Mouse (Mus musculus): Measurements from ENCODE around the gene Scaf11. TPM values are rescaled to one million over a fixed set of nuclear protein-coding genes. Genes with fewer than 3 reads are reported as not detected.

Scaf11 gene
- polyA plus RNA-seq, 1 experiment from 2014 or later = 87.2 TPM

DNA sequence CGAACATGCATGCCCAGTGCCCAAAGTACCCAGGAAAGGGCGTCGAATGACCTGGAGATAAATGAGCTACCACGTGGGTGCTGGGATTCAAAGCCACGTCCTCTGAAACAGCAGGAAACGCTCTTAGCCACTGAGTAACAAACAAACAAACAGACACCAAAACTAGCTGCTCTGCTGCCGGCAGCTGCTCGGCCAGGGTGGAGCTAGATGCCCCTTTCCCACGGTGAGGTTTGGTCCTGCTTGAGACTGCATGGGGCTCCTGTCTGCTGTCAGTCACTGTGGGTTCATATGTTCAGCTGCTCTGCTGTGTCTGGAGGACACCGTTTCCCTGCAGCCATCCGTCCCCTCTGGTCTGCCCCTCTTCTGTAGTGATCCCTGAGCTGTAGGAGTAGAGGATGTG is 78.4 kb downstream of the Scaf11 start:
- H3K27me3 ChIP-seq = no peaks in the 10 kb centered on the region
- WGBS = 88% methylated on average over 11 of the region's 11 CpGs
- H3K36me3 ChIP-seq = peaks cover 50% of the 10 kb centered on the region
- H3K4me2 ChIP-seq = no peak overlapping the region
- no peaks in the 10 kb centered on the region for H3K9me3 ChIP-seq
- ATAC-seq (ENCODE audit: insufficient number of reproducible peaks, low FRiP score, low TSS enrichment, low read depth) = no peak
- no peak overlapping the region for H3K27ac ChIP-seq
- no peak overlapping the region for H3K4me3 ChIP-seq
- H3K4me1 ChIP-seq = peaks cover 4% of the 10 kb centered on the region; the same call in 1 of the 2 replicates
- H3K9ac ChIP-seq = no peak overlapping the region

GRCm38 (mm10) chr15:96377701-96378100 is 82.9 kb downstream of the Scaf11 start:
- H3K27me3 ChIP-seq = no peaks in the 10 kb centered on the region
- peaks cover 13% of the 10 kb centered on the region for H3K4me1 ChIP-seq
- ATAC-seq (ENCODE audit: insufficient number of reproducible peaks, low FRiP score, low TSS enrichment, low read depth) = no peak
- no peak overlapping the region for H3K4me3 ChIP-seq
- H3K36me3 ChIP-seq = peaks cover 26% of the 10 kb centered on the region
- H3K9me3 ChIP-seq = no peaks in the 10 kb centered on the region
- H3K27ac ChIP-seq = no peak overlapping the region; the same call in 1 of the 2 replicates
- no peak overlapping the region for H3K9ac ChIP-seq
- no peak overlapping the region for H3K4me2 ChIP-seq
- 76% methylated on average over 7 of the region's 7 CpGs for WGBS

GRCm38 (mm10) chr15:96377263-96377662 is 83.4 kb downstream of the Scaf11 start:
- peaks cover 13% of the 10 kb centered on the region for H3K4me1 ChIP-seq
- no peak overlapping the region for H3K9ac ChIP-seq
- H3K27ac ChIP-seq = peak overlapping the region; percentile 35; the same call in 1 of the 2 replicates
- no peak overlapping the region for H3K4me3 ChIP-seq
- ATAC-seq (ENCODE audit: insufficient number of reproducible peaks, low FRiP score, low TSS enrichment, low read depth) = no peak; the same call in 1 of the 2 replicates
- no peak overlapping the region for H3K4me2 ChIP-seq
- H3K27me3 ChIP-seq = no peaks in the 10 kb centered on the region
- peaks cover 26% of the 10 kb centered on the region for H3K36me3 ChIP-seq
- no peaks in the 10 kb centered on the region for H3K9me3 ChIP-seq
- WGBS = 43% methylated on average over 5 of the region's 5 CpGs

DNA sequence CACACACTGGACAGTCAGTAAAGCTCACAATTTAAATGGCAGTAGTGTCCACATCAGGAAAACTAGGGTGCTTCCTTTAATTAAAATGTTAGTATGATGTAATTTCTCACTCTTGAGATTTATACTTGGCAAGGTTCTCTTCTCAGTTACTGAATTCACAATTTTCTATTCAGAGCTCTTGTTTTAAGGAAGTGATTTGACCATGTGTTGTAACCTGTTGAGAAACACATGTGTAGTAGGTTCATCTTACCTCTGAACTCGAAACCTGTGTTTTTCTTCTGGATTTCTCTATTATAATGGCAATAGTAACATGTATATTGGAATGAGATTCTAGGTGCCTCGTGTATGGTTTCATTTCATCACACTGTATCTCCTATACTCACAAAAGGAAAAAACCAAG is 84.4 kb downstream of the Scaf11 start:
- Histone ChIP-seq H3K4me1 (peaks cover 13% of the 10 kb centered on the region), H3K36me3 (peaks cover 31% of the 10 kb centered on the region), H3K4me2 (no peak overlapping the region), H3K4me3 (no peak overlapping the region), H3K9ac (no peak overlapping the region), H3K27me3 (no peaks in the 10 kb centered on the region), H3K9me3 (no peaks in the 10 kb centered on the region), H3K27ac (no peak overlapping the region)
- WGBS = 85% methylated on average over 2 of the region's 2 CpGs
- ATAC-seq (ENCODE audit: insufficient number of reproducible peaks, low FRiP score, low TSS enrichment, low read depth) = no peak

- 85% methylated on average over 5 of the region's 5 CpGs for WGBS
- H3K27me3 ChIP-seq = no peaks in the 10 kb centered on the region
- H3K4me3 ChIP-seq = no peak overlapping the region
- H3K9ac ChIP-seq = no peak overlapping the region
- H3K36me3 ChIP-seq = peaks cover 43% of the 10 kb centered on the region
- H3K9me3 ChIP-seq = no peaks in the 10 kb centered on the region
- H3K27ac ChIP-seq = no peak overlapping the region
- ATAC-seq (ENCODE audit: insufficient number of reproducible peaks, low FRiP score, low TSS enrichment, low read depth) = no peak
- peaks cover 13% of the 10 kb centered on the region for H3K4me1 ChIP-seq
- no peak overlapping the region for H3K4me2 ChIP-seq
Observed at GRCm38 (mm10) chr15:96373161-96373560, 87.5 kb downstream of the Scaf11 start.

DNA sequence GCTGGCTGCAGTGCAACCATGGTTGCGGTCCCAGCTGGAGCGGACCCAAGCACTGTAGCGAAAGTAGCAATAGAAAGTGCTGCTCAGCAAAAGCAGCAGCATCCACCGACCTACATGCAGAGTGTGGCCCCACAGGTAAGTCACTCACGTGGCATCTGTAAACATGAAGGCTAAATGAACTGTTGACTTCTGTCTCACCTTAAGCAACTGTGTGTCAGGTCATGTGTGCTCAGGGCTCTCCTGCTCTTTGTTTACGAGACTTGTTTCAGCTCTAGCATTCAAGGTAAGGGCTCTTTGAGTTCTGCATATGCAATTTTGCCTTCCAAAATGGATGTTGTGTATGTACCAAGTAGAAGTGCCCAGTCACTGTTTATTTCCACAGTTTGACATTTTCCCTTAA is 88.0 kb downstream of the Scaf11 start:
- no peak overlapping the region for H3K4me2 ChIP-seq
- no peaks in the 10 kb centered on the region for H3K9me3 ChIP-seq
- no peak overlapping the region for H3K4me3 ChIP-seq
- ATAC-seq (ENCODE audit: insufficient number of reproducible peaks, low FRiP score, low TSS enrichment, low read depth) = no peak
- peaks cover 11% of the 10 kb centered on the region for H3K4me1 ChIP-seq
- H3K9ac ChIP-seq = no peak overlapping the region
- H3K27me3 ChIP-seq = no peaks in the 10 kb centered on the region
- H3K27ac ChIP-seq = no peak overlapping the region
- H3K36me3 ChIP-seq = peaks cover 49% of the 10 kb centered on the region
- 92% methylated on average over 6 of the region's 6 CpGs for WGBS

DNA sequence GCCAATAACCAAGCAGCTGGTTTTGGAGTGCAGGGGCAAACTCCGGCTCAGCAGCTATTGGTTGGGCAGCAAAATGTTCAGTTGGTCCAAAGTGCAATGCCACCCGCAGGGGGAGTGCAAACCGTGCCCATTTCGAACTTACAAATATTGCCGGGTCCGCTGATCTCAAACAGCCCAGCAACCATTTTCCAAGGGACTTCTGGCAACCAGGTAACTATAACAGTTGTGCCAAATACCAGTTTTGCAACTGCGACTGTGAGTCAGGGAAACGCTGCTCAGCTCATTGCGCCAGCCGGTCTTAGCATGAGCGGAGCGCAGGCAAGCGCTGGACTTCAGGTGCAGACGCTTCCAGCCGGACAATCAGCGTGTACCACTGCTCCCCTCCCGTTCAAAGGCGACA is 89.3 kb downstream of the Scaf11 start:
- H3K36me3 ChIP-seq = peaks cover 56% of the 10 kb centered on the region
- no peaks in the 10 kb centered on the region for H3K9me3 ChIP-seq
- no peak overlapping the region for H3K27ac ChIP-seq
- no peak for ATAC-seq (ENCODE audit: insufficient number of reproducible peaks, low FRiP score, low TSS enrichment, low read depth)
- no peak overlapping the region for H3K4me3 ChIP-seq
- no peaks in the 10 kb centered on the region for H3K27me3 ChIP-seq
- H3K4me1 ChIP-seq = no peaks in the 10 kb centered on the region
- H3K4me2 ChIP-seq = no peak overlapping the region
- no peak overlapping the region for H3K9ac ChIP-seq
- 96% methylated on average over 18 of the region's 18 CpGs for WGBS

GRCm38 (mm10) chr15:96366176-96366963 is 94.3 kb downstream of the Scaf11 start:
- H3K27me3 ChIP-seq = no peaks in the 10 kb centered on the region
- no peak overlapping the region for H3K4me2 ChIP-seq
- no peak overlapping the region for H3K9ac ChIP-seq
- no peak overlapping the region for H3K4me3 ChIP-seq
- ATAC-seq (ENCODE audit: insufficient number of reproducible peaks, low FRiP score, low TSS enrichment, low read depth) = no peak
- H3K36me3 ChIP-seq = peaks cover 80% of the 10 kb centered on the region
- H3K27ac ChIP-seq = no peak overlapping the region
- no peaks in the 10 kb centered on the region for H3K4me1 ChIP-seq
- no peaks in the 10 kb centered on the region for H3K9me3 ChIP-seq
- 86% methylated on average over 11 of the region's 11 CpGs for WGBS

DNA sequence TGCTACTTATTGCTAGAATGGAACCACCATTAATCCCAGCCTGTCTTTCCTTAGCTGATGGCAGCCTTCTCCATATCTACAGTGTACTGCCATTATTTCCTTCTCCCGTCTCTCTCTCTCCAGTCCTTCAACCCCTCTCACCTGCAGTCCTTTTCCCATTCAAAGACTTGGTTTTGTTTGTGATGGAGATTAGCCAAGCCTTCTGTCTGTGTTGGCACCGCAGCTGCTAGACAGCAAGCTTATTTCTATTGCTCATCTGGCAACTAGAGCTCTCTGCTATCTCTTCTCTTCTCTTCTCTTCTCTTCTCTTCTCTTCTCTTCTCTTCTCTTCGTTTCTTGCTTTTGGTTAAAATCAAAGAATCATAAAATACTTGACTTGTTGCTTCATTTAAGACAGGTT is 95.3 kb downstream of the Scaf11 start:
- Histone ChIP-seq H3K9ac (no peak overlapping the region), H3K27ac (no peak overlapping the region), H3K27me3 (no peaks in the 10 kb centered on the region), H3K4me3 (no peak overlapping the region), H3K4me1 (no peaks in the 10 kb centered on the region), H3K36me3 (peaks cover 77% of the 10 kb centered on the region), H3K9me3 (no peaks in the 10 kb centered on the region), H3K4me2 (no peak overlapping the region)
- no peak for ATAC-seq (ENCODE audit: insufficient number of reproducible peaks, low FRiP score, low TSS enrichment, low read depth)
- WGBS = 79% methylated on average over 3 of the region's 3 CpGs

Small RNA genes within 50 kb of the gene (microRNA-seq; reads per million reads assigned to microRNA genes)
- not detected for gene Gm25397

Other genes with a start within 250 kb of the Scaf11 start
- gene Arid2, start 173.3 kb downstream of the Scaf11 start, polyA plus RNA-seq (2015; fragmentation: Nextera tagmentation; extraction: Ambion mirVana) = 18.3 and 21.5 TPM in 2 replicates
- gene Slc38a1, start 182.1 kb upstream of the Scaf11 start, polyA plus RNA-seq (2015; fragmentation: Nextera tagmentation; extraction: Ambion mirVana) = 48.0 and 54.0 TPM in 2 replicates
- gene Slc38a2, start 238.9 kb upstream of the Scaf11 start, polyA plus RNA-seq (2015; fragmentation: Nextera tagmentation; extraction: Ambion mirVana) = 116 and 117 TPM in 2 replicates